ENCODE assay signal across 21 mouse cellular contexts in the genomic region with DNA sequence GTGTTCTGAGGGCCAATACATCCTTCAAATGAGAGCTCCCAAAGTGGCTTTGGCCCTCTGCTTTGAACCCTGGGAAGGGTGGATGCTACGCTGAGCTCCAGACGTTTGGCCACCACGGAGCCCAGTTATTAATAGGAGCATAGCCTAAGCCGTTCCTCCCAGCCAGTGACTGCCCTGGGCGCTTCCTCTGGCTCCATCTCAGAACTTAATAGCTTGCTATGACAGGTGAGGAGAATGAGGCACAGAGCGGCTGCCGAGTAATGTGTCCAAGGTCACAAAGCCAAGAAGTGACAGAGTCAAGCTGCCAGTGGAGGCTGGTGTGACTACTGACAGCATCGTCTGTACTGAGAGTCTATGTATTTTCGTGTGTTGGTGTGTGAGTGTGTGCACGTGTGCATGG. TPM values are rescaled to one million over a fixed set of nuclear protein-coding genes. Genes with fewer than 3 reads are reported as not detected.
A peak's percentile ranks its signal among the peaks of the same experiment; 100 is the strongest.
DNase-seq lines count a peak whose midpoint lies in the region; ATAC-seq and TF ChIP-seq lines count a peak whose summit lies in the region.
"Had no signal": no experiment of that assay in that cellular context is flagged by ENCODE, and none has a peak within 500 bp of the region (broad histone marks: within the 10 kb centered on the region; RNA-seq: fewer than 3 reads in every experiment).

No protein-coding gene starts in this region.

- TF ChIP-seq CTCF in intestine, postnatal 0 days (IDR thresholded peaks at IDR 0.05; ENCODE audit: low read depth) = no peak

- 70% methylated on average over 10 of the region's 10 CpGs for whole genome bisulfite sequencing in heart, embryonic 10.5 days
- WGBS in intestine, postnatal 0 days = 63% methylated on average over 10 of the region's 10 CpGs

- H3K4me2 ChIP-seq in intestine, postnatal 0 days (replicated peaks; ENCODE audit: low read depth) = no peak overlapping the region
- H3K4me2 ChIP-seq: forebrain, embryonic 13.5 days; hindbrain, embryonic 12.5 days had no signal

- no peaks in the 10 kb centered on the region for H3K9me3 ChIP-seq in heart, embryonic 10.5 days
- no peaks in the 10 kb centered on the region for H3K9me3 ChIP-seq in intestine, postnatal 0 days (ENCODE audit: control insufficient read depth)
- H3K9me3 ChIP-seq: embryonic facial prominence, embryonic 10.5 days; forebrain, embryonic 13.5 days; hindbrain, embryonic 12.5 days had no signal

- H3K9ac ChIP-seq in intestine, postnatal 0 days (ENCODE audit: low read depth, low read length) = no peak overlapping the region
- H3K9ac ChIP-seq: forebrain, embryonic 13.5 days; hindbrain, embryonic 12.5 days had no signal

- peaks cover 53% of the 10 kb centered on the region for H3K4me1 ChIP-seq in heart, embryonic 10.5 days
- H3K4me1 ChIP-seq in intestine, postnatal 0 days (replicated peaks; ENCODE audit: control insufficient read depth, insufficient read depth, low read length) = peaks cover 9% of the 10 kb centered on the region

- no peak for ATAC-seq in intestine, postnatal 0 days
- ATAC-seq: activated CD4-positive, CD25-positive, alpha-beta regulatory T cell, adult 4 months; forebrain, embryonic 13.5 days; hindbrain, embryonic 16.5 days; inflammation-experienced regulatory T-cells, adult 6 months; Patski had no signal

- H3K27ac ChIP-seq in heart, embryonic 10.5 days = 0 out of 2 replicates have a peak overlapping the region, but pooled peaks have one; percentile 29
- H3K27ac ChIP-seq in intestine, postnatal 0 days (ENCODE audit: low read depth, low read length) = 0 out of 2 replicates have a peak overlapping the region, but pooled peaks have one; percentile 7
- H3K27ac ChIP-seq: embryonic facial prominence, embryonic 10.5 days; forebrain, embryonic 13.5 days; hindbrain, embryonic 12.5 days had no signal

- H3K4me3 ChIP-seq in heart, embryonic 10.5 days = no peak overlapping the region
- no peak overlapping the region for H3K4me3 ChIP-seq in intestine, postnatal 0 days (ENCODE audit: low read depth, low read length)
- H3K4me3 ChIP-seq: embryonic facial prominence, embryonic 10.5 days; forebrain, embryonic 13.5 days; hindbrain, embryonic 12.5 days had no signal

- H3K36me3 ChIP-seq in heart, embryonic 10.5 days = no peaks in the 10 kb centered on the region
- H3K36me3 ChIP-seq in intestine, postnatal 0 days (ENCODE audit: control insufficient read depth, insufficient read depth) = no peaks in the 10 kb centered on the region
- H3K36me3 ChIP-seq: embryonic facial prominence, embryonic 10.5 days; hindbrain, embryonic 12.5 days had no signal

- peak; percentile 32 for DNase-seq in cerebellum, adult 9-11 months
- no peak for DNase-seq in cerebellum, postnatal 10 days
- no peak for DNase-seq in heart, embryonic 10.5 days (ENCODE audit: low spot score)
- DNase-seq in heart, adult 8-10 months (ENCODE audit: low spot score) = no peak
- DNase-seq in right cerebral cortex, adult 2 months (ENCODE audit: low spot score in 2 of 2) = no peak
- DNase-seq: adrenal gland, postnatal 14 days; cerebellum, adult 18-20 months; cerebellum, postnatal 36 days; heart, postnatal 10 days; heart, postnatal 4 days; kidney, adult 2 months had no signal

- H3K27me3 ChIP-seq in heart, embryonic 10.5 days (ENCODE audit: insufficient read depth, poor library complexity, severe bottlenecking) = peaks cover 33% of the 10 kb centered on the region
- no peaks in the 10 kb centered on the region for H3K27me3 ChIP-seq in intestine, postnatal 0 days (replicated peaks; ENCODE audit: control insufficient read depth, insufficient read depth, low read length)
- H3K27me3 ChIP-seq: Patski had no signal

RNA-seq across cellular contexts. Expression of gene Dnm1, which starts 3.1 kb away (rescaled TPM):
- polyA plus RNA-seq in heart, embryonic 10.5 days (2016; fragmentation: Nextera tagmentation; extraction: Ambion mirVana) = 4.3 and 9.4 TPM in 2 replicates
- total RNA-seq in heart, adult 8-10 months (2022) = 1 to 10 TPM; 3.5 to 7.5 (median 4.6) TPM
- polyA plus RNA-seq in intestine, postnatal 0 days (2015; fragmentation: Nextera tagmentation; extraction: Ambion mirVana) = 23.5 and 30.0 TPM in 2 replicates
- total RNA-seq: granulocyte monocyte progenitor cell, adult 5-6 weeks had no signal
- polyA plus RNA-seq: activated CD4-positive, CD25-positive, alpha-beta regulatory T cell, adult 4 months; inflammation-experienced regulatory T-cells, adult 6 months had no signal

RNA-seq across cellular contexts. Expression of gene Ciz1, which starts 4.1 kb away (rescaled TPM):
- polyA plus RNA-seq in heart, embryonic 10.5 days (2016; fragmentation: Nextera tagmentation; extraction: Ambion mirVana) = 41.0 and 48.0 TPM in 2 replicates
- 10 to 100 TPM; 25.8 to 34.9 (median 28.0) TPM for total RNA-seq in heart, adult 8-10 months (2022)
- 20.1 and 20.7 TPM in 2 replicates for polyA plus RNA-seq in intestine, postnatal 0 days (2015; fragmentation: Nextera tagmentation; extraction: Ambion mirVana)

RNA-seq across cellular contexts. Expression of gene 1110008P14Rik, which starts 25.5 kb away (rescaled TPM):
- 41.2 and 50.5 TPM in 2 replicates for polyA plus RNA-seq in heart, embryonic 10.5 days (2016; fragmentation: Nextera tagmentation; extraction: Ambion mirVana)
- 10 to 100 TPM; 43.8 to 49.1 (median 45.3) TPM for total RNA-seq in heart, adult 8-10 months (2022)
- polyA plus RNA-seq in intestine, postnatal 0 days (2015; fragmentation: Nextera tagmentation; extraction: Ambion mirVana) = 95.0 and 100 TPM in 2 replicates

RNA-seq across cellular contexts. Expression of gene Lcn2, which starts 31.8 kb away (rescaled TPM):
- polyA plus RNA-seq in heart, embryonic 10.5 days (2016; fragmentation: Nextera tagmentation; extraction: Ambion mirVana) = not detected in 2 replicates
- 1 to 10 TPM; 3.7 to 7.2 (median 6.4) TPM for total RNA-seq in heart, adult 8-10 months (2022)
- polyA plus RNA-seq in intestine, postnatal 0 days (2015; fragmentation: Nextera tagmentation; extraction: Ambion mirVana) = 4.8 and 5.4 TPM in 2 replicates
- total RNA-seq: CH12.LX had no signal
- polyA plus RNA-seq: activated CD4-positive, CD25-positive, alpha-beta regulatory T cell, adult 4 months; embryonic facial prominence, embryonic 10.5 days; forebrain, embryonic 13.5 days had no signal

RNA-seq across cellular contexts. Expression of gene Ptges2, which starts 39.5 kb away (rescaled TPM):
- 34.4 and 46.6 TPM in 2 replicates for polyA plus RNA-seq in heart, embryonic 10.5 days (2016; fragmentation: Nextera tagmentation; extraction: Ambion mirVana)
- 10 to 100 TPM; 58.8 to 71.3 (median 63.6) TPM for total RNA-seq in heart, adult 8-10 months (2022)
- polyA plus RNA-seq in intestine, postnatal 0 days (2015; fragmentation: Nextera tagmentation; extraction: Ambion mirVana) = 47.3 and 49.4 TPM in 2 replicates
